Mouse (Mus musculus): ENCODE results near the gene Cldn4. TPM values are rescaled to one million over a fixed set of nuclear protein-coding genes. Genes with fewer than 3 reads are reported as not detected.

Cldn4 gene
- polyA plus RNA-seq, 1 experiment from 2014 or later: 68.0 TPM

DNA sequence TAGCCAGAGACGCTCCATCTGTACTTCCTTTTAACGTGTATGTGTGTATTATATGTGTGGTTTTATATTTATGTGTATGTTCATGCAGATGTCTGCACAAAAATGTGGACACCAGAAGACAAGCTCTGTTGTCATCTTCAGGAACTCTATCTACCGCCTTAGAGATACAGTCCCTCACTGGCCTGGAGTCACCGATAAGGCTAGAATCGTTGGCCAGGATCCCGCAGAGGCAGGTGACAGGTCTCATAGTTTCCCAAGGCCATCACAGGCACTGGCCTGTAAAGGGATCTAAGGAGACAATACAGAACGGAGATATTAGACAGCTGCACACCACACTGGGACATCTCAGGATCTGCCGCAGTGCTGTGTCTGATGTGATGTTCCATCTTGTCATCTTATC, 25.6 kb downstream of the Cldn4 start:
- H3K27me3 ChIP-seq: no peaks in the 10 kb centered on the region
- H3K36me3 ChIP-seq: no peaks in the 10 kb centered on the region
- no peak for ATAC-seq (ENCODE audit: insufficient number of reproducible peaks, low FRiP score, low TSS enrichment, low read depth)
- no peak overlapping the region for H3K4me3 ChIP-seq
- WGBS: 88% methylated on average over 8 of the region's 8 CpGs
- no peaks in the 10 kb centered on the region for H3K9me3 ChIP-seq
- no peak overlapping the region for H3K4me2 ChIP-seq
- H3K4me1 ChIP-seq: no peaks in the 10 kb centered on the region
- no peak overlapping the region for H3K9ac ChIP-seq
- no peak overlapping the region for H3K27ac ChIP-seq

GRCm38 (mm10) chr5:134920106-134920687, 26.5 kb downstream of the Cldn4 start:
- H3K27ac ChIP-seq: no peak overlapping the region
- H3K4me2 ChIP-seq: no peak overlapping the region
- no peaks in the 10 kb centered on the region for H3K27me3 ChIP-seq
- H3K4me1 ChIP-seq: no peaks in the 10 kb centered on the region
- no peak for ATAC-seq (ENCODE audit: insufficient number of reproducible peaks, low FRiP score, low TSS enrichment, low read depth)
- WGBS: 72% methylated on average over 6 of the region's 6 CpGs
- H3K36me3 ChIP-seq: no peaks in the 10 kb centered on the region
- no peaks in the 10 kb centered on the region for H3K9me3 ChIP-seq
- no peak overlapping the region for H3K4me3 ChIP-seq
- H3K9ac ChIP-seq: no peak overlapping the region

- no peak for ATAC-seq (ENCODE audit: insufficient number of reproducible peaks, low FRiP score, low TSS enrichment, low read depth)
- WGBS: 90% methylated on average over 3 of the region's 3 CpGs
- no peaks in the 10 kb centered on the region for H3K36me3 ChIP-seq
- H3K4me3 ChIP-seq: no peak overlapping the region
- H3K27me3 ChIP-seq: no peaks in the 10 kb centered on the region
- H3K4me2 ChIP-seq: no peak overlapping the region
- H3K4me1 ChIP-seq: no peaks in the 10 kb centered on the region
- H3K9me3 ChIP-seq: no peaks in the 10 kb centered on the region
- H3K9ac ChIP-seq: no peak overlapping the region
- H3K27ac ChIP-seq: no peak overlapping the region
These were observed 27.6 kb downstream of the Cldn4 start for GRCm38 (mm10) chr5:134919097-134919496.

GRCm38 (mm10) chr5:134918071-134918832, 28.5 kb downstream of the Cldn4 start:
- no peaks in the 10 kb centered on the region for H3K9me3 ChIP-seq
- H3K4me1 ChIP-seq: no peaks in the 10 kb centered on the region
- H3K4me2 ChIP-seq: no peak overlapping the region
- no peaks in the 10 kb centered on the region for H3K27me3 ChIP-seq
- no peak overlapping the region for H3K9ac ChIP-seq
- no peaks in the 10 kb centered on the region for H3K36me3 ChIP-seq
- ATAC-seq (ENCODE audit: insufficient number of reproducible peaks, low FRiP score, low TSS enrichment, low read depth): no peak
- WGBS: 51% methylated on average over 16 of the region's 16 CpGs
- H3K4me3 ChIP-seq: no peak overlapping the region
- H3K27ac ChIP-seq: no peak overlapping the region

- Histone ChIP-seq H3K4me3 (no peak within 1 kb of the TSS), H3K4me1 (no peaks in the 10 kb centered on the region), H3K9ac (no peak within 1 kb of the TSS), H3K36me3 (no peaks in the 10 kb centered on the region), H3K9me3 (no peaks in the 10 kb centered on the region), H3K27ac (no peak within 1 kb of the TSS), H3K4me2 (no peak within 1 kb of the TSS), H3K27me3 (no peaks in the 10 kb centered on the region)
- WGBS: 79% methylated on average over 8 of the region's 8 CpGs
- ATAC-seq (ENCODE audit: insufficient number of reproducible peaks, low FRiP score, low TSS enrichment, low read depth): no peak
These were observed 31.4 kb downstream of the Cldn4 start, which contains the start of gene Cldn13 for GRCm38 (mm10) chr5:134915311-134915710. Cldn13 (minus strand) TSS chr5:134915526.

GRCm38 (mm10) chr5:134914510-134914909, 32.2 kb downstream of the Cldn4 start:
- ATAC-seq (ENCODE audit: insufficient number of reproducible peaks, low FRiP score, low TSS enrichment, low read depth): no peak

DNA sequence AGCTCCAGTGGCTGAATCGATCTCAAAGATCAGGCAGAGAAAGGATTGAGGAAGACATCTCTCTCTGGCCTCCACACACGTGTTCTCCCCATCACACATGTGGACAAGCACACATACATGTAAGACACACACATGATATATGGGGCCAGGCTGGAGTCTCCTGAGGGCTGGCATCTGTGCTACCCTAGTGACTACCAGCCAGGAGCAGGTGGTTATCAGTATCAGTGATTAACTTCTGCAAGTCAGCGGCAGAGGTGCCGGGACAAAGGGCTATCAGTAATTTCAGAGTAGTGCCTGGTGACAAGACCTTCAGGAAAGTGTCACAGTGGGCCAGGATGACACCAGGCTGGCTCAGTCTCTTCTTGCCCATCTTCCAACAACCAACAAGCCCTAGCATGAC, 33.0 kb downstream of the Cldn4 start:
- no peak for ATAC-seq (ENCODE audit: insufficient number of reproducible peaks, low FRiP score, low TSS enrichment, low read depth)
- Histone ChIP-seq H3K27ac (no peak overlapping the region), H3K36me3 (no peaks in the 10 kb centered on the region), H3K9me3 (no peaks in the 10 kb centered on the region), H3K4me3 (no peak overlapping the region), H3K9ac (no peak overlapping the region), H3K4me1 (no peaks in the 10 kb centered on the region), H3K4me2 (no peak overlapping the region), H3K27me3 (0 out of 2 replicates have a peak, but pooled peaks cover 2% of the 10 kb centered on the region)
- 89% methylated on average over 4 of the region's 4 CpGs for WGBS

More at GRCm38 (mm10) chr5:134914510-134914909, 32.2 kb downstream of the Cldn4 start:
- WGBS: 83% methylated on average over 8 of the region's 8 CpGs
- no peaks in the 10 kb centered on the region for H3K4me1 ChIP-seq
- no peaks in the 10 kb centered on the region for H3K36me3 ChIP-seq
- no peaks in the 10 kb centered on the region for H3K9me3 ChIP-seq
- H3K9ac ChIP-seq: no peak overlapping the region
- H3K27ac ChIP-seq: no peak overlapping the region
- H3K27me3 ChIP-seq: no peaks in the 10 kb centered on the region
- H3K4me3 ChIP-seq: no peak overlapping the region
- no peak overlapping the region for H3K4me2 ChIP-seq

DNA sequence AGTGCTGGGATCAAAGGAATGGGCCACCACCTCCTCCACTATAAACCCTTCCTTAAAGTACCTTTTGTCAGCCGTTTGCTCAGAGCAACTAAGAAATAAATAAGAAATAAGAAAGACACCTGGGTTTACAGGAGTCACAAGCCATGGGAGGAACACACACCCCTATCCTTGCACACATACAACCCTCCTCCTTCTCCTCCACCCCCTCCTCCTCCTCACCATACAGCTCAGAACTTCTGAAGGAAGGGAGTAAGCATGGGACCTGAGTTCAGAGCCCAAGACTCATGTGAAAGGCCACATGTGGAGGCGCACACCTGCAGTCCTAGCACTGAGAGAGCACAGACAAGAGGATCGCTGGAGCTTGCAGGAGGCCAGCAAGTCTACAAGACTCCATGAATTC, 33.4 kb downstream of the Cldn4 start:
- H3K27ac ChIP-seq: no peak overlapping the region
- H3K9me3 ChIP-seq: no peaks in the 10 kb centered on the region
- H3K9ac ChIP-seq: no peak overlapping the region
- no peaks in the 10 kb centered on the region for H3K36me3 ChIP-seq
- no peak overlapping the region for H3K4me3 ChIP-seq
- WGBS: 73% methylated on average over 3 of the region's 3 CpGs
- no peaks in the 10 kb centered on the region for H3K4me1 ChIP-seq
- H3K4me2 ChIP-seq: no peak overlapping the region
- 0 out of 2 replicates have a peak, but pooled peaks cover 2% of the 10 kb centered on the region for H3K27me3 ChIP-seq
- no peak for ATAC-seq (ENCODE audit: insufficient number of reproducible peaks, low FRiP score, low TSS enrichment, low read depth)

GRCm38 (mm10) chr5:134911901-134912300, 34.8 kb downstream of the Cldn4 start:
- Histone ChIP-seq H3K27me3 (0 out of 2 replicates have a peak, but pooled peaks cover 2% of the 10 kb centered on the region), H3K4me1 (0 out of 2 replicates have a peak, but pooled peaks cover 6% of the 10 kb centered on the region), H3K36me3 (no peaks in the 10 kb centered on the region), H3K27ac (no peak overlapping the region), H3K9ac (no peak overlapping the region), H3K4me3 (no peak overlapping the region), H3K4me2 (no peak overlapping the region), H3K9me3 (no peaks in the 10 kb centered on the region)
- no peak for ATAC-seq (ENCODE audit: insufficient number of reproducible peaks, low FRiP score, low TSS enrichment, low read depth)
- WGBS: 85% methylated on average over 2 of the region's 2 CpGs

- under 1% methylated on average over 13 of the region's 13 CpGs for WGBS
- 0 out of 2 replicates have a peak, but pooled peaks cover 9% of the 10 kb centered on the region for H3K4me1 ChIP-seq
- H3K36me3 ChIP-seq: no peaks in the 10 kb centered on the region
- H3K27me3 ChIP-seq: 0 out of 2 replicates have a peak, but pooled peaks cover 2% of the 10 kb centered on the region
- ATAC-seq (ENCODE audit: insufficient number of reproducible peaks, low FRiP score, low TSS enrichment, low read depth): peak; percentile 48
- H3K4me2 ChIP-seq: no peak overlapping the region
- no peaks in the 10 kb centered on the region for H3K9me3 ChIP-seq
- no peak overlapping the region for H3K9ac ChIP-seq
- no peak overlapping the region for H3K4me3 ChIP-seq
- no peak overlapping the region for H3K27ac ChIP-seq
These were observed 39.6 kb downstream of the Cldn4 start for GRCm38 (mm10) chr5:134907135-134907534.

DNA sequence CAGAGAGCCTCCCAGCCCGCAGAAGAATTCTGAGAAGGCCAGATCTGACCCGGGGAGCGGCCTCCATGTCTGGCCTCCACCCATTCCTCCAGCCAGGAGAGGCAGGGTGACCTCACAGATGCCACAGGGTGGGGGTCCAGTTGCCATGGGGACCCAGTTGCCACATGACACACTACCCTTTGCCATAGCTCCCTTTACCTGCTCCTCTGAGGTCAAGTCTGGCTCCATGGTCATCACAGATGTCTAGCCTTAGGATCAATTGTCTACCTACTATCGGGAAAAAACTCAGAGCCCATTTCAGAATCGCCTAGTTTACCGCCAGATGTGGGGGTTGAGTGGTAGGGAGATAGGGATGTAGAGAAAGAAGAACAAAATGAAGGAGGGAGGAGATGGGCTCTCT, 40.1 kb downstream of the Cldn4 start, which contains the start of gene Tmem270:
TSS of gene Tmem270 (minus strand) at position 101 of the 400 bp plus-strand sequence.
- Histone ChIP-seq H3K4me2 (no peak within 1 kb of the TSS), H3K4me3 (no peak within 1 kb of the TSS), H3K27me3 (0 out of 2 replicates have a peak, but pooled peaks cover 2% of the 10 kb centered on the region), H3K9ac (no peak within 1 kb of the TSS), H3K4me1 (peaks cover 13% of the 10 kb centered on the region), H3K27ac (no peak within 1 kb of the TSS), H3K36me3 (no peaks in the 10 kb centered on the region), H3K9me3 (no peaks in the 10 kb centered on the region)
- 87% methylated on average over 6 of the region's 6 CpGs for WGBS
- no peak for ATAC-seq (ENCODE audit: insufficient number of reproducible peaks, low FRiP score, low TSS enrichment, low read depth)

DNA sequence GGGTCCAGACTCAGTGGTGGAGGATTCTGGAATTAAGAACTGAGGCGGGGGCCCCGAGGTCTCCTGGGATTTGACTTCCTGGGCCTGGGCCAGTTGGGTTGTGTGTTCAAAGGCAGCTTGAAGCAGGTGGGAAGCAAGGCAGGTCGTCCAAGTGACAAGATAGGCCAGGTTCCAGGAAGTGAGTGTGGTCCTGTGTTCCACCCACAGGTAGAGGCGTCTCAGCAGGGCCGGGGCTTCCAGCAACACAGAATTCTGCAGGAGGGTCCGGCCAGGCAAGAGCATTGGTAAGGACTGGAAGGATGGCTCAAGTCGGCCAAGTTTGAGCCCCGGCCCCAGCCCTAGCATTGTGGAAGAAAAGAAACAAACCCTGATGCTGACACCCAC, 45.1 kb downstream of the Cldn4 start:
- Histone ChIP-seq H3K9me3 (no peaks in the 10 kb centered on the region), H3K36me3 (no peaks in the 10 kb centered on the region), H3K4me2 (no peak overlapping the region), H3K4me1 (peaks cover 31% of the 10 kb centered on the region), H3K27me3 (no peaks in the 10 kb centered on the region), H3K27ac (no peak overlapping the region), H3K9ac (no peak overlapping the region), H3K4me3 (no peak overlapping the region)
- no peak for ATAC-seq (ENCODE audit: insufficient number of reproducible peaks, low FRiP score, low TSS enrichment, low read depth)
- 71% methylated on average over 8 of the region's 8 CpGs for WGBS
